Mouse (Mus musculus) testis, adult 2 months (tissue): ENCODE measurements around the gene Cpne5.

Experiments used
- CTCF ChIP-seq: fragments of 200-500 bp; IDR thresholded peaks from 2 replicates; pipeline ENCODE4 v1.5.1; 2012; ENCODE audit warnings: low read depth, mild to moderate bottlenecking, inconsistent platforms, low read length, moderate library complexity; ENCODE audit not compliant: control insufficient read depth, insufficient read depth, insufficient replicate concordance
- POLR2A ChIP-seq: fragments of 200-500 bp; IDR thresholded peaks from 2 replicates; pipeline ENCODE4 v1.6.1; 2012; ENCODE audit warnings: low read depth, mild to moderate bottlenecking, inconsistent platforms, low read length, moderate library complexity; ENCODE audit not compliant: control insufficient read depth

DNA sequence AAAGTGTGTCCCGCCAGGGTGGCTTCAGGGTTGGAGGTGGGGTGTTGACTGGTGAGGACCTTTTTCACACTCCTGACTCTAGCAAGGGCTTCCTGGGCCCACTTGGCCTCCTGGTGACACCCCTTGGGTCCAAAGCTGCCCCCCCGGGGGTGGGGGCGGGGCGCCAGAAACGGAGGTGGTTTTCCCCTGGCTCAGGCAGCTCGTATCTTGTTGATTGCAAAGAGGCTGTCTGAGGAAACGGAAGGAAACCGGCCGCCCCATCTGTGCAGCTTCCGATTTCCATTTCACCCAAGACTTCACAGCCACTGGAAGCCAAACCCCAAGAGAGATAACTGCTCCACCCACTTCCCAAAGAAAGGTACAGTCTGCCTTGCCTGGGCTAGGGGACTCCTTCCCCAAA is 65.9 kb downstream of the Cpne5 start:
- TF ChIP-seq POLR2A: no peak
- no peak for TF ChIP-seq CTCF
